Mouse (Mus musculus) fat pad, adult 2 months (tissue): ENCODE data around the gene Kctd8.

Experiments used
- DNase-seq: peaks from one replicate; pipeline ENCODE4 v3.0.0-alpha.2; 2011; ENCODE audit warnings: low read depth, low spot score; ENCODE audit errors: extremely low read depth

Gene Kctd8

GRCm38 (mm10) chr5:69159897-69160509 is 181.5 kb downstream of the Kctd8 start:
- DNase-seq = no peak

- no peak for DNase-seq
Measured at GRCm38 (mm10) chr5:69156489-69156888, 185.0 kb downstream of the Kctd8 start.

GRCm38 (mm10) chr5:69145827-69146226 is 195.7 kb downstream of the Kctd8 start:
- DNase-seq = no peak

- no peak for DNase-seq
Measured at GRCm38 (mm10) chr5:69141082-69141481, 200.4 kb downstream of the Kctd8 start.

GRCm38 (mm10) chr5:69108718-69109117 is 232.8 kb downstream of the Kctd8 start:
- DNase-seq = no peak

GRCm38 (mm10) chr5:69088912-69089311 is 252.6 kb downstream of the Kctd8 start:
- no peak for DNase-seq
